Mouse (Mus musculus) liver, postnatal 0 days (tissue): ENCODE results near the gene Ebf4. TPM values are rescaled to one million over a fixed set of nuclear protein-coding genes. Genes with fewer than 3 reads are reported as not detected.

ENCODE experiments used
- ATAC-seq: fragments of 200-750 bp; cut with Nextera tagmentation; 2 replicates; pipeline ENCODE4 v1.8.0; 2017; ENCODE audit warnings: mild to moderate bottlenecking, moderate library complexity
- DNase-seq: peaks from one replicate; pipeline ENCODE4 v3.0.0-alpha.2; 2016
- H3K27ac ChIP-seq: fragments of 300-500 bp; sonication (generic); 2 replicates; pipeline ENCODE4 v1.5.1; 2014; ENCODE audit warnings: antibody characterized with exemption, moderate library complexity, mild to moderate bottlenecking, low read depth
- H3K27me3 ChIP-seq: fragments of 300-500 bp; sonication (generic); 2 replicates; pipeline ENCODE4 v1.6.1; 2014; ENCODE audit warnings: low read length, control low read depth, mixed read lengths; ENCODE audit not compliant: insufficient read depth
- H3K36me3 ChIP-seq: fragments of 300-500 bp; sonication (generic); replicated peaks from 2 replicates; pipeline ENCODE4 v1.6.1; 2014; ENCODE audit warnings: mild to moderate bottlenecking, control low read depth, low read length, moderate library complexity, mixed read lengths; ENCODE audit not compliant: insufficient read depth
- H3K4me1 ChIP-seq: fragments of 300-500 bp; sonication (generic); 2 replicates; pipeline ENCODE4 v1.6.1; 2014; ENCODE audit warnings: antibody characterized with exemption, mild to moderate bottlenecking, control low read depth; ENCODE audit not compliant: insufficient read depth
- H3K4me2 ChIP-seq: fragments of 300-500 bp; sonication (generic); 2 replicates; pipeline ENCODE4 v1.6.1; 2014; ENCODE audit warnings: low read depth, mild to moderate bottlenecking, low read length, moderate library complexity, mixed read lengths
- H3K4me3 ChIP-seq: fragments of 300-500 bp; sonication (generic); 2 replicates; pipeline ENCODE4 v1.5.1; 2014; ENCODE audit warnings: low read depth, low read length
- H3K9ac ChIP-seq: fragments of 300-500 bp; sonication (generic); replicated peaks from 2 replicates; pipeline ENCODE4 v1.6.1; 2014; ENCODE audit warnings: mild to moderate bottlenecking, moderate library complexity
- H3K9me3 ChIP-seq: fragments of 300-500 bp; sonication (generic); 2 replicates; pipeline ENCODE4 v1.6.1; 2016; ENCODE audit warnings: mild to moderate bottlenecking, control low read depth, low read length, mixed read lengths
- CTCF ChIP-seq: sonication (generic); IDR thresholded peaks from 2 replicates; pipeline ENCODE4 v1.5.1; 2016; ENCODE audit warnings: antibody characterized with exemption, low read depth
- EP300 ChIP-seq: IDR thresholded peaks from 2 replicates; pipeline ENCODE4 v1.6.1; 2016; ENCODE audit warnings: antibody characterized with exemption, low read depth, mild to moderate bottlenecking
- WGBS: fragments of 180-500 bp; shearing (Covaris S2); extraction: QIAGEN DNeasy Blood & Tissue Kit; methylation state at CpG from one replicate; pipeline ENCODE4 v1.1.7; 2014; ENCODE audit not compliant: insufficient replicate concordance; 5-methylcytosine and 5-hydroxymethylcytosine counted together
- polyA plus RNA-seq: library from polyadenylated mRNA; unstranded; fragments of >200 nt; fragmentation: Nextera tagmentation; extraction: Ambion mirVana; gene quantifications from 2 replicates; pipeline ENCODE4 v1.2.1, GENCODE M21; 2015

The Ebf4 gene
- polyA plus RNA-seq, 1 experiment from 2014 or later: 0.11 TPM

GRCm38 (mm10) chr2:130303014-130303413, 8.0 kb downstream of the Ebf4 start:
- Histone ChIP-seq H3K4me1 (no peaks in the 10 kb centered on the region), H3K9ac (no peak overlapping the region), H3K4me3 (no peak overlapping the region), H3K36me3 (no peaks in the 10 kb centered on the region), H3K27me3 (peaks cover 10% of the 10 kb centered on the region), H3K9me3 (no peaks in the 10 kb centered on the region), H3K4me2 (no peak overlapping the region), H3K27ac (no peak overlapping the region)
- DNase-seq: no peak
- 60% methylated on average over 4 of the region's 4 CpGs for WGBS
- no peak for ATAC-seq
- no peak for TF ChIP-seq EP300
- TF ChIP-seq CTCF: no peak

- TF ChIP-seq CTCF (0 out of 2 replicates have a peak, but pooled peaks have one; percentile 6), EP300 (no peak)
- Histone ChIP-seq H3K27me3 (no peaks in the 10 kb centered on the region), H3K4me2 (no peak overlapping the region), H3K4me3 (no peak overlapping the region), H3K9ac (no peak overlapping the region), H3K36me3 (no peaks in the 10 kb centered on the region), H3K27ac (no peak overlapping the region), H3K9me3 (no peaks in the 10 kb centered on the region), H3K4me1 (no peaks in the 10 kb centered on the region)
- no peak for DNase-seq
- WGBS: 32% methylated on average over 1 of the region's 1 CpGs
- no peak for ATAC-seq
Measured at GRCm38 (mm10) chr2:130327057-130327456, 32.1 kb downstream of the Ebf4 start.

GRCm38 (mm10) chr2:130329502-130329901, 34.5 kb downstream of the Ebf4 start:
- DNase-seq (no peak), ATAC-seq (no peak)
- no peak overlapping the region for H3K9ac ChIP-seq
- no peak overlapping the region for H3K27ac ChIP-seq
- no peaks in the 10 kb centered on the region for H3K36me3 ChIP-seq
- H3K4me3 ChIP-seq: no peak overlapping the region
- 85% methylated on average over 2 of the region's 2 CpGs for WGBS
- TF ChIP-seq EP300 (no peak), CTCF (no peak)
- no peaks in the 10 kb centered on the region for H3K9me3 ChIP-seq
- no peaks in the 10 kb centered on the region for H3K27me3 ChIP-seq
- H3K4me2 ChIP-seq: no peak overlapping the region
- no peaks in the 10 kb centered on the region for H3K4me1 ChIP-seq

GRCm38 (mm10) chr2:130335112-130335511, 40.1 kb downstream of the Ebf4 start:
- no peak overlapping the region for H3K4me3 ChIP-seq
- no peaks in the 10 kb centered on the region for H3K36me3 ChIP-seq
- TF ChIP-seq CTCF (no peak), EP300 (no peak)
- H3K9ac ChIP-seq: no peak overlapping the region
- H3K27me3 ChIP-seq: no peaks in the 10 kb centered on the region
- DNase-seq (no peak), ATAC-seq (no peak)
- no peak overlapping the region for H3K4me2 ChIP-seq
- H3K27ac ChIP-seq: no peak overlapping the region
- no peaks in the 10 kb centered on the region for H3K4me1 ChIP-seq
- H3K9me3 ChIP-seq: no peaks in the 10 kb centered on the region
- WGBS: 53% methylated on average over 6 of the region's 6 CpGs

- Histone ChIP-seq H3K4me1 (no peaks in the 10 kb centered on the region), H3K27ac (no peak overlapping the region), H3K4me3 (no peak overlapping the region), H3K27me3 (no peaks in the 10 kb centered on the region), H3K4me2 (no peak overlapping the region), H3K9me3 (no peaks in the 10 kb centered on the region), H3K36me3 (no peaks in the 10 kb centered on the region), H3K9ac (no peak overlapping the region)
- DNase-seq (no peak), ATAC-seq (no peak)
- WGBS: 75% methylated on average over 8 of the region's 8 CpGs
- no peak for TF ChIP-seq CTCF
Measured at GRCm38 (mm10) chr2:130340464-130341219, 45.7 kb downstream of the Ebf4 start.

GRCm38 (mm10) chr2:130341220-130341580, 46.2 kb downstream of the Ebf4 start:
- H3K27me3 ChIP-seq: no peaks in the 10 kb centered on the region
- H3K27ac ChIP-seq: no peak overlapping the region
- no peaks in the 10 kb centered on the region for H3K9me3 ChIP-seq
- no peak overlapping the region for H3K4me2 ChIP-seq
- ATAC-seq (no peak), DNase-seq (no peak)
- H3K4me3 ChIP-seq: no peak overlapping the region
- no peaks in the 10 kb centered on the region for H3K36me3 ChIP-seq
- no peak for TF ChIP-seq EP300
- TF ChIP-seq CTCF: no peak
- 82% methylated on average over 7 of the region's 7 CpGs for WGBS
- no peak overlapping the region for H3K9ac ChIP-seq
- H3K4me1 ChIP-seq: no peaks in the 10 kb centered on the region
